Mouse (Mus musculus): ENCODE measurements around the gene Sash1. TPM values are rescaled to one million over a fixed set of nuclear protein-coding genes. Genes with fewer than 3 reads are reported as not detected.

Gene Sash1
- polyA plus RNA-seq, 1 experiment from 2014 or later, result 2.9 TPM

DNA sequence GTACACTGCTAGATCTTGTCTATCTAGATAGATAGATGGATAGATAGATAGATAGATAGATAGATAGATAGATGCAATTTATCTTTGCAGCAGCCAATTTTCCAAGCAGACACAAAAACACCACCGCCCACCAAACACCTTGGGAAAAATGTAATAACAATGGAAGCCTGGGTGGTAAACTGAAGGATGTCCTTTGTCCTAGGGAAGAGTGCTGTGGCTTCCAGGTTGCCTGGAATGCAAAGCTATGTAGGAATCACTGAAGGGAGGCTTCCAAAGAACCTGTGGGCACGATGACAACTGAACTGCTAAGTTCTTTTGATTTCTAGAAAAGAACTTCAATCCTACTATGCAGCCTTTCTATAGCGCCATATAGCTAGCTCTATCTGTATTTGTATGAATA, 13.1 kb downstream of the Sash1 start:
- no peaks in the 10 kb centered on the region for H3K9me3 ChIP-seq
- H3K4me2 ChIP-seq, result no peak overlapping the region
- no peaks in the 10 kb centered on the region for H3K4me1 ChIP-seq (replicated peaks)
- ATAC-seq (ENCODE audit: low read depth), result no peak
- H3K27ac ChIP-seq (replicated peaks), result no peak overlapping the region
- H3K27me3 ChIP-seq, result no peaks in the 10 kb centered on the region
- no peaks in the 10 kb centered on the region for H3K36me3 ChIP-seq
- 94% methylated on average over 3 of the region's 3 CpGs for WGBS
- no peak overlapping the region for H3K9ac ChIP-seq
- no peak overlapping the region for H3K4me3 ChIP-seq

DNA sequence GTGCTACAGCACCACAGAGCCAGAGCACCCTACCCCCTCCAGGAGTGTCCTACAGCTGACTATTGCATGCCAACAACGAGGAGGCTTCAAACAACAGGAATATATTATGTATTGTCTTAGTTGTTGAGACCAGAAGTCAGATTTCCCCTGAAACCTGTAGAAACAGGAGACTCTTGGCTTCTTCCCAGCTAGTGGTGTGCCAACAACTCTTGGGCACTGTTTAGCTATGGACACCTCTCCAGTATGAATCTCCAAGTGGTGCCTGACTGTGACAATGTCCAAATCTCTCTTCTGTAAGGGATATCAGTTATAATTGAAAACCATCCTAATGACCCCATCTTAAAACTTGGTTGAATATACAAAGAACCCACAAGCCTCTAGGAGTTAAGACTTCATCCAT, 13.9 kb downstream of the Sash1 start:
- no peaks in the 10 kb centered on the region for H3K9me3 ChIP-seq
- no peak overlapping the region for H3K4me3 ChIP-seq
- WGBS, result 79% methylated on average over 1 of the region's 1 CpGs
- no peaks in the 10 kb centered on the region for H3K27me3 ChIP-seq
- H3K4me1 ChIP-seq (replicated peaks), result no peaks in the 10 kb centered on the region
- ATAC-seq (ENCODE audit: low read depth), result no peak
- no peak overlapping the region for H3K4me2 ChIP-seq
- no peaks in the 10 kb centered on the region for H3K36me3 ChIP-seq
- no peak overlapping the region for H3K9ac ChIP-seq
- H3K27ac ChIP-seq (replicated peaks), result no peak overlapping the region

DNA sequence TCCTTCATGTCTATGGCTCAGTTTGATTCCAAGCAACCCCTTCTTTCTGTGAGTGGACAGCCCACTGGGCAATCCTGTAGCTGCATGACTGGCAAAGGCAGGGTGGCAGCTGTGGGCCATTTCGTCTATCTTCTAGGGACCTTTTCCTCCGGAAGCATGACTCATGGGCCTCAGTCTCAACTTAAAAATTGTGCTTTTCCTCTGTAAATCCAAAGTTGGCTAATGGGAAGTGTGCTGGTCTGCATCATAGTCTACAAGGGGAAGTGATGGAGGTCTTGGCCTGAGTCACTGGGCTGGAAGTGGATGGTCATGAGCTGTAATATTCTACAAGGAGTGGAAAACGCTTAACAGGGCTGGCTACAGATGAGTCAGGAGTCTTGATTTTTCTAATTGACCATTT, 15.5 kb downstream of the Sash1 start:
- H3K27ac ChIP-seq (replicated peaks), result no peak overlapping the region
- no peaks in the 10 kb centered on the region for H3K36me3 ChIP-seq
- 84% methylated on average over 3 of the region's 3 CpGs for WGBS
- no peak overlapping the region for H3K4me3 ChIP-seq
- H3K4me2 ChIP-seq, result no peak overlapping the region
- no peak overlapping the region for H3K9ac ChIP-seq
- no peaks in the 10 kb centered on the region for H3K9me3 ChIP-seq
- no peak for ATAC-seq (ENCODE audit: low read depth)
- H3K27me3 ChIP-seq, result no peaks in the 10 kb centered on the region
- H3K4me1 ChIP-seq (replicated peaks), result no peaks in the 10 kb centered on the region

GRCm38 (mm10) chr10:8866062-8866642, 19.7 kb downstream of the Sash1 start:
- no peak for ATAC-seq (ENCODE audit: low read depth)

DNA sequence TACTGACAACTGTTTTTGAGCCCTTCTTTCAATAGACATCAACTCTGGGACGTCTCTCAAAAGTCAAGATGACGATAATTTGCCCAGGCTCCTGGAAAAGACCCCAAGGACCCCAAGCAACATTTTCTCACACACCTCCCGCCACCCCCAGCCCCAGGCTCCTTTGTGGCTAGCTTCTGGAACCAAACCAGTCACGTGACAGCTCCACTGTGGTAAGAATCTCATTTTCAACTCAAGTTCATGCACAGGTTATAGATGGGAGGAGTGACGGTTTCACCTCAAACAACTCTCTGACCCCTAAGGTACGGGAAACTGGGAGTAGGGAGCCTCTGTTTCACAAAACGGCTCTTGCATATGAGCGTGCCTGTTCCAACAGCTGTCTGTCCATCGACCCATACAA, 25.2 kb downstream of the Sash1 start:
- no peaks in the 10 kb centered on the region for H3K27me3 ChIP-seq
- peaks cover 8% of the 10 kb centered on the region for H3K4me1 ChIP-seq (replicated peaks)
- ATAC-seq (ENCODE audit: low read depth), result no peak
- no peak overlapping the region for H3K9ac ChIP-seq
- no peak overlapping the region for H3K27ac ChIP-seq (replicated peaks)
- no peaks in the 10 kb centered on the region for H3K36me3 ChIP-seq
- H3K9me3 ChIP-seq, result no peaks in the 10 kb centered on the region
- WGBS, result 84% methylated on average over 9 of the region's 9 CpGs
- H3K4me2 ChIP-seq, result no peak overlapping the region
- H3K4me3 ChIP-seq, result no peak overlapping the region

More at GRCm38 (mm10) chr10:8866062-8866642, 19.7 kb downstream of the Sash1 start:
- no peaks in the 10 kb centered on the region for H3K36me3 ChIP-seq
- no peak overlapping the region for H3K4me3 ChIP-seq
- H3K4me2 ChIP-seq, result no peak overlapping the region
- WGBS, result 72% methylated on average over 4 of the region's 4 CpGs
- H3K27me3 ChIP-seq, result no peaks in the 10 kb centered on the region
- peaks cover 7% of the 10 kb centered on the region for H3K4me1 ChIP-seq (replicated peaks)
- no peak overlapping the region for H3K27ac ChIP-seq (replicated peaks)
- no peak overlapping the region for H3K9ac ChIP-seq
- H3K9me3 ChIP-seq, result no peaks in the 10 kb centered on the region

- no peak overlapping the region for H3K9ac ChIP-seq
- H3K9me3 ChIP-seq, result no peaks in the 10 kb centered on the region
- no peak overlapping the region for H3K4me2 ChIP-seq
- no peak overlapping the region for H3K4me3 ChIP-seq
- no peak overlapping the region for H3K27ac ChIP-seq (replicated peaks)
- ATAC-seq (ENCODE audit: low read depth), result no peak
- WGBS, result 95% methylated on average over 7 of the region's 7 CpGs
- no peaks in the 10 kb centered on the region for H3K36me3 ChIP-seq
- H3K4me1 ChIP-seq (replicated peaks), result peaks cover 5% of the 10 kb centered on the region
- no peaks in the 10 kb centered on the region for H3K27me3 ChIP-seq
Measured at GRCm38 (mm10) chr10:8858718-8859117, 27.2 kb downstream of the Sash1 start.

DNA sequence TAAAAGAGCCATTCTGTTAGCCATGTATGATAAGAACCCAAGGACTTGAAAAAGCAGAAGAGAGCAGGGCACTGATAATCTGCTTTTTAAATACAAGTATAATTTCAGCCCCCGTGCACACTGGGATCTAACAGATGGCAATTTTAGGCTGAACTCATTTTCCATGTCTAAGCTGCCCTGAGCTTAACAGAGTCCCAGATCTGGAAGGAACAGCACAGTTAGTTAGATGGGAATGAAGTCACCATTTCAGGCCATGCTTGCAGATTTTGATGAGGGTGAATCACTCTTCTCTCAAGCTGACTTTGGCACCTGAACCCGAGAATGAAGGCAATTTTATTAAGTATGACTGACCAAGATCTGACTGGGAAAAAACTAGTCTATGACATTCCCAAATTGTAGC, 28.9 kb downstream of the Sash1 start:
- Histone ChIP-seq H3K36me3 (no peaks in the 10 kb centered on the region), H3K27ac (replicated peaks) (no peak overlapping the region), H3K4me2 (no peak overlapping the region), H3K4me1 (replicated peaks) (peaks cover 8% of the 10 kb centered on the region), H3K27me3 (no peaks in the 10 kb centered on the region), H3K9me3 (no peaks in the 10 kb centered on the region), H3K4me3 (no peak overlapping the region), H3K9ac (no peak overlapping the region)
- 91% methylated on average over 2 of the region's 2 CpGs for WGBS
- ATAC-seq (ENCODE audit: low read depth), result no peak

- Histone ChIP-seq H3K36me3 (no peaks in the 10 kb centered on the region), H3K4me1 (replicated peaks) (peaks cover 8% of the 10 kb centered on the region), H3K9ac (no peak overlapping the region), H3K27me3 (no peaks in the 10 kb centered on the region), H3K9me3 (no peaks in the 10 kb centered on the region), H3K4me3 (no peak overlapping the region), H3K27ac (replicated peaks) (no peak overlapping the region), H3K4me2 (no peak overlapping the region)
- 0 out of 2 replicates have a peak, but pooled peaks have one; percentile 19 for ATAC-seq (ENCODE audit: low read depth)
- WGBS, result 64% methylated on average over 7 of the region's 7 CpGs
Measured at GRCm38 (mm10) chr10:8853326-8853725, 32.5 kb downstream of the Sash1 start.

DNA sequence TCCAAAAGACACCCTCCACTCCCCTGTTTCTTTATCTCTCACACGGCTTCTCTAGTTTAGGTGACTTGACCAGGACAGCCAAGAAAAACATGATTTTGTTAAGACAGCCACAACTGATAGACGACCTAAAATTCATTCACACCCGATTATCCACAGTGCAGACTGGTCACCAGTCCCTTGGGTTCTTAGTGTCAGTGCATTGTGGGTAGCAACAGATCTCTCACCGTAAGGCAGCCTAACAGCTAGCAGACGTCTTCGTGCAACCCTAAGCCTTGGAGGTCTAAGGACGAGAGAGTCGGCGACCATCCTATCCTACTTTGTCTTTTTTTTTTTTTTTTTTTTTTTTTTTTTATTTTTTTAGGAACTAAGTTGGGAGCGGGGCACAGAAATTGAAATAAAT, 34.2 kb downstream of the Sash1 start:
- Histone ChIP-seq H3K9me3 (no peaks in the 10 kb centered on the region), H3K27me3 (no peaks in the 10 kb centered on the region), H3K27ac (replicated peaks) (no peak overlapping the region), H3K4me1 (replicated peaks) (peaks cover 12% of the 10 kb centered on the region), H3K36me3 (no peaks in the 10 kb centered on the region), H3K4me3 (no peak overlapping the region), H3K4me2 (no peak overlapping the region), H3K9ac (no peak overlapping the region)
- ATAC-seq (ENCODE audit: low read depth), result no peak
- 86% methylated on average over 10 of the region's 10 CpGs for WGBS

- peak; percentile 44 for ATAC-seq (ENCODE audit: low read depth)
- H3K27ac ChIP-seq (replicated peaks), result 0 out of 2 replicates have a peak overlapping the region, but pooled peaks have one; percentile 28
- 49% methylated on average over 4 of the region's 4 CpGs for WGBS
Measured at GRCm38 (mm10) chr10:8847974-8848373, 37.9 kb downstream of the Sash1 start.

DNA sequence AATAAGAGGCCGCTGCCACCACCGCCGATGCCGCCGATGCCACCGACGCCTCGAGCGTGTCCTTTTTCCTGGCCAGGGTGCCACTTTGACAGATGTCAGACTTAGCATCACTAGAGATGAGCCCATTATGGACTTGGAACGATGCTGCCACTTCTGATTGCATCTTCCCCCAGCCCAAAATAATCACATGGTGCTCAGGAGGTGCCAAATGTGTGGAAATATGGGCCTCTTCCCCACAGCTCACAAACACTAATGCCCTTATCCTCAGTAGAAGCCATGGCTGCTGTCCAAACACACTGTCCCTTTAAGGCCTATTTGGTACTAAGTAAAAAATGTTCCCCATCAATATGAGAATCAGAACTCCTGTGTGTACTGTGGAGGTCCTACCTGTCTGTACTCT, 39.6 kb downstream of the Sash1 start:
- Histone ChIP-seq H3K4me1 (replicated peaks) (peaks cover 16% of the 10 kb centered on the region), H3K27ac (replicated peaks) (no peak overlapping the region), H3K4me2 (no peak overlapping the region), H3K36me3 (no peaks in the 10 kb centered on the region), H3K27me3 (no peaks in the 10 kb centered on the region), H3K9me3 (no peaks in the 10 kb centered on the region), H3K4me3 (no peak overlapping the region), H3K9ac (no peak overlapping the region)
- 94% methylated on average over 10 of the region's 10 CpGs for WGBS
- ATAC-seq (ENCODE audit: low read depth), result no peak

More at GRCm38 (mm10) chr10:8847974-8848373, 37.9 kb downstream of the Sash1 start:
- Histone ChIP-seq H3K4me3 (no peak overlapping the region), H3K36me3 (no peaks in the 10 kb centered on the region), H3K4me1 (replicated peaks) (peaks cover 19% of the 10 kb centered on the region), H3K4me2 (no peak overlapping the region), H3K27me3 (no peaks in the 10 kb centered on the region), H3K9me3 (no peaks in the 10 kb centered on the region), H3K9ac (no peak overlapping the region)

- Histone ChIP-seq H3K4me2 (no peak overlapping the region), H3K9ac (no peak overlapping the region), H3K27ac (replicated peaks) (no peak overlapping the region), H3K4me1 (replicated peaks) (peaks cover 15% of the 10 kb centered on the region), H3K36me3 (no peaks in the 10 kb centered on the region), H3K27me3 (no peaks in the 10 kb centered on the region), H3K4me3 (no peak overlapping the region), H3K9me3 (no peaks in the 10 kb centered on the region)
- no peak for ATAC-seq (ENCODE audit: low read depth)
- 78% methylated on average over 2 of the region's 2 CpGs for WGBS
Measured at GRCm38 (mm10) chr10:8845230-8845770, 40.6 kb downstream of the Sash1 start.

DNA sequence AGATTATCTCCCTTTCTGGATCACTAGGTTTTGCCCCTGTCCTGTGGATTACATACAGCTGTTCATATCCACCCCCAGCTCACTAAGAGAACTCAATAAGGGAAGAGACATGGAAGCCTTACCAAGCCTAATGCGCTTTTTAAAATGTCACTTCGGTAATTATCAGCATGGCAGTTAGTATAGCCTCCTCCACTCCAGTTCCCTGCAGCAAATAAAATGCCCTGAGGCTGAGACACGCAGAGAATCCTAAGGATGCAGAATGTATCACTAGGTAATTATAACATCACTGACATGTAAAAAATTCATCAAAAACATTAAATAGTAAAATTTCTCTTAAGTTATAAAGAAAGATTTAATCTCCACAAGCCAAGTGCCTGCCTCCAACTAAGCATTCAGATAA, 45.9 kb downstream of the Sash1 start:
- ATAC-seq (ENCODE audit: low read depth), result no peak
- 65% methylated on average over 3 of the region's 3 CpGs for WGBS
- Histone ChIP-seq H3K4me3 (no peak overlapping the region), H3K36me3 (no peaks in the 10 kb centered on the region), H3K27me3 (no peaks in the 10 kb centered on the region), H3K9me3 (no peaks in the 10 kb centered on the region), H3K4me2 (no peak overlapping the region), H3K9ac (no peak overlapping the region), H3K27ac (replicated peaks) (no peak overlapping the region), H3K4me1 (replicated peaks) (peaks cover 11% of the 10 kb centered on the region)

Measured in neural tube, embryonic 13.5 days (tissue).